Mouse (Mus musculus): ENCODE measurements around the gene Arhgap17. TPM values are rescaled to one million over a fixed set of nuclear protein-coding genes. Genes with fewer than 3 reads are reported as not detected.

Gene Arhgap17
- 160 and 171 TPM in 2 replicates for polyA plus RNA-seq (2012; ENCODE audit: insufficient read depth, insufficient read length, missing spikeins)

- no peak for TF ChIP-seq POLR2A (IDR thresholded peaks at IDR 0.05; ENCODE audit: borderline replicate concordance, low read depth, low read length)
- no peak for TF ChIP-seq CTCF (IDR thresholded peaks at IDR 0.05; ENCODE audit: low read depth, low read length)
- Histone ChIP-seq H3K4me3 (ENCODE audit: insufficient read depth, low read length) (peak within 1 kb of the TSS; percentile 88), H3K4me1 (ENCODE audit: control insufficient read depth, insufficient read depth, low read length) (peaks cover 42% of the 10 kb centered on the region), H3K27ac (ENCODE audit: insufficient read depth, low read depth, low read length) (peak within 1 kb of the TSS; percentile 94)
Measured at GRCm38 (mm10) chr7:123369759-123370481, at the start of gene Arhgap17, which contains the start of gene Lcmt1. TSS of gene Arhgap17 (minus strand) at chr7:123369915. TSS of gene Lcmt1 (plus strand) at chr7:123369784.

- Histone ChIP-seq H3K4me1 (ENCODE audit: control insufficient read depth, insufficient read depth, low read length) (peaks cover 4% of the 10 kb centered on the region; the same call in 1 of the 2 replicates), H3K27ac (ENCODE audit: insufficient read depth, low read depth, low read length) (no peak overlapping the region), H3K4me3 (ENCODE audit: insufficient read depth, low read length) (no peak overlapping the region)
- TF ChIP-seq POLR2A (IDR thresholded peaks at IDR 0.05; ENCODE audit: borderline replicate concordance, low read depth, low read length): no peak
- no peak for TF ChIP-seq CTCF (IDR thresholded peaks at IDR 0.05; ENCODE audit: low read depth, low read length)
Measured at GRCm38 (mm10) chr7:123417661-123418060, 47.9 kb upstream of the Arhgap17 start.

DNA sequence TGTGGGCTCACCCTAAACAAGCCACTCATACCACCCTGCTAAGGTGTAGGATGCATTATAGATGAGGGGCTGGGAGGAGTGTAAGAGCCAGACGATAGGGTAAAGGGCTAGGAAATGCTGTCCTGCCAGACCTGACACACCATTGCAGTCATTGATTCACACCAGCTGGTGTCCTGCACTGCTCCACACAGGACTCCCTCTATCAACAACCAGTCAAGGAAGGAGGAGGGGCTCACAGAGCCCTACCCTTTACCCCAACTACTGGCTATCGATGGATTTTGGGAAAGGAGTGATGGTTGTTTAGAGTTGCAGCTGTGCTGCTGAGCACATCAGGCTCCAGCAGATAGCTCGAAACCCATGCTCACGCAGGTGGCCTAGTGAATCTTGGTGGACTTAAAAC, 47.1 kb upstream of the Arhgap17 start:
- Histone ChIP-seq H3K4me1 (ENCODE audit: control insufficient read depth, insufficient read depth, low read length) (peaks cover 10% of the 10 kb centered on the region), H3K4me3 (ENCODE audit: insufficient read depth, low read length) (no peak overlapping the region), H3K27ac (ENCODE audit: insufficient read depth, low read depth, low read length) (no peak overlapping the region)
- no peak for TF ChIP-seq POLR2A (IDR thresholded peaks at IDR 0.05; ENCODE audit: borderline replicate concordance, low read depth, low read length)
- TF ChIP-seq CTCF (IDR thresholded peaks at IDR 0.05; ENCODE audit: low read depth, low read length): no peak

GRCm38 (mm10) chr7:123412143-123412542, 42.4 kb upstream of the Arhgap17 start:
- TF ChIP-seq CTCF (IDR thresholded peaks at IDR 0.05; ENCODE audit: low read depth, low read length) (no peak), POLR2A (IDR thresholded peaks at IDR 0.05; ENCODE audit: borderline replicate concordance, low read depth, low read length) (no peak)
- Histone ChIP-seq H3K27ac (ENCODE audit: insufficient read depth, low read depth, low read length) (no peak overlapping the region), H3K4me1 (ENCODE audit: control insufficient read depth, insufficient read depth, low read length) (peaks cover 31% of the 10 kb centered on the region), H3K4me3 (ENCODE audit: insufficient read depth, low read length) (no peak overlapping the region)

- H3K27ac ChIP-seq (ENCODE audit: insufficient read depth, low read depth, low read length): peak overlapping the region; percentile 81
- H3K4me1 ChIP-seq (ENCODE audit: control insufficient read depth, insufficient read depth, low read length): peaks cover 37% of the 10 kb centered on the region
- TF ChIP-seq POLR2A (IDR thresholded peaks at IDR 0.05; ENCODE audit: borderline replicate concordance, low read depth, low read length): no peak
- no peak for TF ChIP-seq CTCF (IDR thresholded peaks at IDR 0.05; ENCODE audit: low read depth, low read length)
- no peak overlapping the region for H3K4me3 ChIP-seq (ENCODE audit: insufficient read depth, low read length)
Measured at GRCm38 (mm10) chr7:123411109-123411508, 41.4 kb upstream of the Arhgap17 start.

GRCm38 (mm10) chr7:123410502-123410901, 40.8 kb upstream of the Arhgap17 start:
- peaks cover 43% of the 10 kb centered on the region for H3K4me1 ChIP-seq (ENCODE audit: control insufficient read depth, insufficient read depth, low read length)
- no peak for TF ChIP-seq CTCF (IDR thresholded peaks at IDR 0.05; ENCODE audit: low read depth, low read length)
- TF ChIP-seq POLR2A (IDR thresholded peaks at IDR 0.05; ENCODE audit: borderline replicate concordance, low read depth, low read length): no peak
- H3K4me3 ChIP-seq (ENCODE audit: insufficient read depth, low read length): no peak overlapping the region
- peak overlapping the region; percentile 81 for H3K27ac ChIP-seq (ENCODE audit: insufficient read depth, low read depth, low read length)

GRCm38 (mm10) chr7:123406988-123407387, 37.3 kb upstream of the Arhgap17 start:
- no peak overlapping the region for H3K4me3 ChIP-seq (ENCODE audit: insufficient read depth, low read length)
- no peak overlapping the region for H3K27ac ChIP-seq (ENCODE audit: insufficient read depth, low read depth, low read length)
- TF ChIP-seq CTCF (IDR thresholded peaks at IDR 0.05; ENCODE audit: low read depth, low read length): no peak
- no peak for TF ChIP-seq POLR2A (IDR thresholded peaks at IDR 0.05; ENCODE audit: borderline replicate concordance, low read depth, low read length)
- peaks cover 45% of the 10 kb centered on the region for H3K4me1 ChIP-seq (ENCODE audit: control insufficient read depth, insufficient read depth, low read length)

- Histone ChIP-seq H3K4me1 (ENCODE audit: control insufficient read depth, insufficient read depth, low read length) (peaks cover 31% of the 10 kb centered on the region), H3K27ac (ENCODE audit: insufficient read depth, low read depth, low read length) (peak overlapping the region; percentile 20; the same call in 1 of the 2 replicates), H3K4me3 (ENCODE audit: insufficient read depth, low read length) (no peak overlapping the region)
- TF ChIP-seq CTCF (IDR thresholded peaks at IDR 0.05; ENCODE audit: low read depth, low read length): no peak
- TF ChIP-seq POLR2A (IDR thresholded peaks at IDR 0.05; ENCODE audit: borderline replicate concordance, low read depth, low read length): no peak
Measured at GRCm38 (mm10) chr7:123405619-123406018, 35.9 kb upstream of the Arhgap17 start.

DNA sequence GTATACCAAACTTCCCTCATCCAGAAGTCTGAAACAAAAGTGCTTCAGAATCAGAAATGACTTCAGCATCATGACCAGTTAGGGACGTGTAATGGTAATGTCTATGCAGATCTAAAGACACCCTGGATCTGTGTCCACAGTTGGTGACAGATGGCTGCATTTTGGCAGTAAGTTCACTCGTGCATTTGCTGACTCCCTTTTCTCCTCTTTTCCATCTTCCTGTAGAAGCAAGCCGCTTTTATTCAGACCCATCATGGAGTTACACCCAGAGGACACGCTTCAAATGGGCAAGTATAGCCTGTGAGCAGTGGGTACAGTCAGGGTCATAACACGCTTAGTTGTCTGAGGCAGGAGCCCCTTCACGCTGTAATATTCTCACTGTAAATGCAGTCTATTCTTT, 34.5 kb upstream of the Arhgap17 start:
- H3K27ac ChIP-seq (ENCODE audit: insufficient read depth, low read depth, low read length): no peak overlapping the region
- peaks cover 27% of the 10 kb centered on the region for H3K4me1 ChIP-seq (ENCODE audit: control insufficient read depth, insufficient read depth, low read length)
- no peak overlapping the region for H3K4me3 ChIP-seq (ENCODE audit: insufficient read depth, low read length)
- TF ChIP-seq CTCF (IDR thresholded peaks at IDR 0.05; ENCODE audit: low read depth, low read length) (no peak), POLR2A (IDR thresholded peaks at IDR 0.05; ENCODE audit: borderline replicate concordance, low read depth, low read length) (no peak)

- H3K27ac ChIP-seq (ENCODE audit: insufficient read depth, low read depth, low read length): no peak overlapping the region
- TF ChIP-seq POLR2A (IDR thresholded peaks at IDR 0.05; ENCODE audit: borderline replicate concordance, low read depth, low read length) (no peak), CTCF (IDR thresholded peaks at IDR 0.05; ENCODE audit: low read depth, low read length) (no peak)
- H3K4me3 ChIP-seq (ENCODE audit: insufficient read depth, low read length): no peak overlapping the region
- H3K4me1 ChIP-seq (ENCODE audit: control insufficient read depth, insufficient read depth, low read length): peaks cover 21% of the 10 kb centered on the region
Measured at GRCm38 (mm10) chr7:123401121-123401520, 31.4 kb upstream of the Arhgap17 start.

Data from bone marrow macrophage, adult 2 months (primary cell).